Mouse (Mus musculus): ENCODE data around the gene Dnttip2.

The Dnttip2 gene

DNA sequence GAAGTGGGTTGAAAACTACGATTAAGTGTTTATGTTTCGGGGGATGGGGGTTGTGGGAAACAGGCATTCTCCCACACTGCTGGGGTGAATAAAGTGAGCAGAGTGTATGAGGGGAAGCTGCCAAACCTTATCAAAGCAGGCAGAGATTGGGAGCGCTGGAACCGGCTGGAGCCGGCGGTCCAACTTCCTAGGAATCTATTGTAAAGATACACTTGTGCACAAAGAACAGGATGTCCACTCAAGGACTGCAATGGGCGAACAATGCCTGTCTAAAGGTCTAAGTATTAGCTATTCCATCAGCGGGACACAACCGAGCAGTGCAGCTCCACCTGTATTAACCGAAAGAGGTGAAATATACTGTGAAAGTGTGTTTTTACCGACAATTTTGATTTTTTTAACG is 17.6 kb downstream of the Dnttip2 start:
- no peak for DNase-seq

DNA sequence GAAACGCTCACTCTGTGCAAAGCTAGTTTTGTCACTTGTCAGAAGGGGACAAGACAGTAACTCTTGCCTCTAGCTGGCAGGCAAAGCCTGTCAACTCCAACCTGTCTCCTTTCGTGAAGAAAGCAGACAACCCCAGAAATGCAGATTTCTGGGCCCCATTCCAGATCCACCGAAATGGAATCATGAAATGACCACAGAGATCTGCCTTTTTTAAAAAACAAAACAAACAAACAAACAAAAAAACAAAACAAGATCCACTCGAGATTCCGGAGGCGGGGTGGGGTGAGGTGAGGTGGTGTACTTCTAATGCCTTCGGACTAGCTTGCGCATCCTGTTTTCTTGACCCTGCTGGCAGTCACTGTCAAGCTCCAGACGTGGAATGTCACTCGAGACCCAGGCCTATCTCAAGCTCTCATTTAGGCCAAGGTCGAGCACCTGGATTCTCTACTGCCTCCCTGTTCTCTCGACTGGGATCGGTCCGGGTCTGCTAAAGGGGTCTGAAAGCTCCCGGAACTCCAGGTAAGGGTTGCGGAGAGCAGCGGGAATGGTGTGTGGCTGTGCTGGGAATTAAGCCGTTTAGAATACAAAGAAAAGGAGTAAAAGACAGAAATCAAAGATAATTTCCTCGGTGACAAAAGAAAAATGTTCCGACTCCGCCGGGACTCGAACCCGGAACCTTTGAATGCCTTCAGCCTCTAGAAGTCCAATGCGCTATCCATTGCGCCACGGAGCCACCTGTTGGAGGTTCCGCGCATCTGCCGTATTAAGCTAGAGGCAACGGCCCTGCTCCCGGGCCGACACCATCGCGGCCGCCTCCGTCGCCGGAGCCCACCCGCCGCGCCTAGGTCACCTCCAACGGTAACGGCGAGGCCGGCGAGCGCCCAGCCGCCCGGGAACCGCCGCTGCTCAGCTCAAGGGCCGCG is 18.4 kb downstream of the Dnttip2 start:
- DNase-seq, result peak; percentile 97

DNA sequence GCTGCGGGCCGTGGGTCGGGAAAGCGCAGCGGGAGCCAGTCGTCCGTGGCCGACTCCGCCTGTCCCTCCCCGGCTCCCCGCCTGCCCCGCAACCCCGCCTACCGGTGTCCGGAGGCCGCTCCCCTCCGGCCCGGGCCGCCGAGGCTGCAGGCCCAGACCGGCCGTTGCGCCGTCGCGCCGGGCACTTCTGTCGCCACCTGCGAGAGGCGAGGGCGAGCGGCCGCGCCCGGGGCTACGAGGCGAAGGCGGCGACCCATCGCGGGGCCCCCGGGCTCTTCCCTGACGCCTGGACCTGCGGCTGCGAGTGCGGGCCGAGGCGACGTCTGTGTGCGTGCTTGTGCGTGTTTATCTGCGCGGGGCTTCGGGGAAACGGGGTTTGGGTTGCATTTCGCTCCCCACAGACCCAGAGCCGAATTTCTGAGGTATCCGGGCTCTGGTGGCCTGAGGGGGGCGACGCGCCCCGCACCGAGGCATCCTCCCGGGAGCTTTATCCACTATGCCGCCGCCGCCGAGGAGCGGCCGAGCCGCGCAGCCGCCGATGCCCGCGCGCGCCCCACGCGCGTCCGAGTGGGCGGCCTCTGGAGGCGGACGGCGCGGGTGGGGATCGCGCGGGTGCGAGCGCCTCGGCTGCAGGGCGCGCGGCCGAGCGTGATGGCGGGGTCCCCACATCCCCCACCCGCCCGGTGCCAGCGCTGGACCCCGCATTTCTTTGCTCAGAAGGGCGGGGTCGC is 19.2 kb downstream of the Dnttip2 start:
- DNase-seq, result peak; percentile 93

DNA sequence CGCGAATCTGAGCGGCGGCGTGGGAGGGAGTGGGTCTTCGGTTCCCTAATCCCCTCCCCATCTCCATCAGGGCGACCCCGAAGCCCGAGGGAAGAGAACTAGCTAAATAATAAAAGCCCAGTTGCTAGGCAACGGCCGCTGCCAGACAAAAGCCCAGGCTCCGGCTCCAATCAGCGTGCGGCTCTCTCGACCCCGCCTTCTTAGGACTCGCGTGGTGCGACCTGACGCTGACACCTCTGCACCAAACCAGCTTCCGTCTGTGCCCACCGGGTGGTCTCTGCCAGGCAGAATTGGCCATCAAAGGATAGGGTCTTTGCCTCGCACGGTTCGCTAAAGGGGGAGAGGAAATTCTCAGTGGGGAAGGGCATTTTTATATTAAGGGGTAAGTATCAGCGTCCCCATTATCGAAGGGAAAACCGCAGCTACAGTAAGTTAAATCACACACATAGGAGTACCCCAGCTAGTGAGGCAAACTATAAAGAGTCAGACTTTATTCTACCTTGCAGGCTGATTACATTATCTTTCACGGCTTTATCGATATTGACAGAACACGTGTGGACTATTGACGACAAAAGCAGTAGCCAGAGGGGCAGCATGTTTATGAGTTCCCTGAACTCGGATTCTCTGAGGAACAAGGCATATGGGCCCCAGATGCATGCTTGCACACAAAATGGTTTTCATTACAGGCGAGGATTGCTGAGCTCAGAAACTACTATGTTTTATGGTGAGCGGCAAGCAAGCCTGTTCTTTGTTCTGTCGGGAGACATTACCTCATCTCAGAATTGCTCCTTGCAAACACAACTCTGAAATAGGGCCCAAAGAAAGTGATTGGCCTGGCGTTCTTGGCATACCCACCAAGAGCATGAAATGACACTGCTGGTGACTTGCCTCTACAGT is 20.0 kb downstream of the Dnttip2 start, which contains the start of gene Bcar3:
Gene Bcar3, plus strand, starts transcription at position 183 of the 897 bp plus-strand sequence.
- DNase-seq, result peak; percentile 95

DNA sequence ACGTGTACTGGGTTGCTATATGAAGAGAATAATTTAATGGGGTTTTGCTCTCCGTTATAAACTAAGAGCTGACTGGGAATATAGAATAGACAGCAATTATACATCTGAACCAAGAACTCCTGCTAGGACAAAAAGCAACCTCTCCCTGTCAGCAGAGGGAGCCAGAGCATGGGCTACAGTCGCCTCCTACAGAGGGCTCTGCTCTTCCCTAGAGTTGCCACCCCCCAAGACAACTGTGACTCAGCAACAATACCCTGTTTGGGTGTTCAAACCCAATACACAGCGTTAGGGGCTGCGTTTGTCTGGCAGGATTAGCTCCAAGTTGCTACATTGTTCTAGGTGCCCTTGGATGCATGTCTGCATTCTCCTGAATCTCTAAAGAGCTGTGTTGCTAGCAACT is 21.3 kb downstream of the Dnttip2 start:
- DNase-seq, result peak; percentile 74

DNA sequence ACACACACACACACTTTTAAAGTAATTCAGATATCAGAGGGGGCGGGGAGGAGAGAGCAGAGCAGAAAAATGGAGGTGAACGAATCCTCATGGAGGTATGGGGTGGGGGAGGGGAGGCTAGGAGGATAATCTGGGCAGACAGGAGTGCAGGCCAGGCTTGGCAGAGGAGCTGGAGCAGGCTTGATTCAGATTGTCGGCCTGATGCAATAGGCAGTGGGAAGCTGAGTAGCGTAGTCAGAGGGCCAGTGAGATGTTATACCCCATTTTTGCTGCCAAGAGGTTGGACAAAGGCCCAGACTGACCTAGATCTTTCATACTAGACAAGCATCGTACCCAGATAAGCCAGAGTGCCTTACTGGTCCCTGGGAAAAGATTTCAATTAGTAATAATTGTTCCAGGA is 22.8 kb downstream of the Dnttip2 start:
- DNase-seq, result no peak

DNA sequence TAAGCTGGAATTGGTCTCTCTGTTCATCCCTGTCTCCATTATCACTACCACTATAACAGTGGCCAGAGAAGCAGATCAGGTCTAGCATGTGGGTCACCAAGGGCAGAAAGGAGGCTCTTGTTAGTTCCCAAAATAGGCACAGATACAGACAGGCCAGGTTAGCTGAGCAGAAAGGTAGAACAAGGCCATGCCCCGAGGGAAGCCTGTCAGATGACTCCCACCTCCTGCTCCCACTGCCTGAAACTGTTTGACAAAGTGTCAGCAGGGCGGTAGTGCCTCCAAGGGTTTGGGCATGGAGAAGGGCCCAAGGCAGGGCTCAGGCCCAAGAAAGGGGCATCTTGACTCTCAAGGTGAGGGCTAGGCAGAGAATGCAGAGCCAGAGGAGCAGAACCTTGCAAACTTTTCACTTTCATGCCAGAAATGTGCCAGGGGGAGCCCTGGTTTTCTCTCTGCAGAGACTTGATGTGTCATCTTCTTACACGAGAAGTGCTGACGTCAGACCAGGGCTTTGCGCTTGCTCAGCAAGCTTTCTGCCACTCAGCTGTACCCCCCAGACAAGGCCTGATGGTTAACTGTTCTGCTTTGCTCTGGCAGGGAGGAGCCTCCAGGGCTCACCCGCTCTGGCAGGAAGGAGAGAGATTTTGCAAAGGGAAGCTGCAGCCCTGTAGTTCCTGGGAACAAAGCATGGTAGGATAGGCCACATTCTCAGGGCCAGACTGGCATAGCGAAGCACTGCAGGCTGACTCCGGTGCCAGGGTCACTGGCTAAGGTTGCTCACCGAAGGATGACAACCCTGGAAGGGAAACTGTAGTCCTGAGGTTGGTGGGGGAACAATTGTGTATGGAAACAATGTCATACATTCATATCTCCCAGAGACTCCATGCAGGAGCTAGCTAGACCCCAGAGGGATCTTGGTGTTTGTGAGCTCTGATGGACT is 27.1 kb downstream of the Dnttip2 start:
- peak; percentile 59 for DNase-seq

DNA sequence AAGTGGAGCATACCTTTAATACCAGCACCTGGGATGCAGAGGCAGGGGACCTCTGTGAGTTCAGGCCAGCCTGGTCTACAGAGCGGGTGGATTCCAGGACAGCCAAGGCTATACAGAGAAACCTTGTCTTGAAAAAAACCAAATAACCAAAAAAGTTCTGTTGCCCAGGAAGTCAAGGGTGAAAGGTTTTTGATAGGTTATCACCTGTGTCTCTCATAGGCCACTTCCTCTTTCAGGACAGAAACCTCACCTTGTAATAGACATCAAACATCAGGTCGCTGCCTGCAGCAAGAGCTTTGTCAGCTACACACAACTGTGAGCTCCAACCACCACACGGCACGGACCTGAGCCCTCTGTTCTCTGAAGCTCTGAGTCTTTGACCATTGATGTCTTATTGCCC is 30.4 kb downstream of the Dnttip2 start:
- no peak for DNase-seq

DNA sequence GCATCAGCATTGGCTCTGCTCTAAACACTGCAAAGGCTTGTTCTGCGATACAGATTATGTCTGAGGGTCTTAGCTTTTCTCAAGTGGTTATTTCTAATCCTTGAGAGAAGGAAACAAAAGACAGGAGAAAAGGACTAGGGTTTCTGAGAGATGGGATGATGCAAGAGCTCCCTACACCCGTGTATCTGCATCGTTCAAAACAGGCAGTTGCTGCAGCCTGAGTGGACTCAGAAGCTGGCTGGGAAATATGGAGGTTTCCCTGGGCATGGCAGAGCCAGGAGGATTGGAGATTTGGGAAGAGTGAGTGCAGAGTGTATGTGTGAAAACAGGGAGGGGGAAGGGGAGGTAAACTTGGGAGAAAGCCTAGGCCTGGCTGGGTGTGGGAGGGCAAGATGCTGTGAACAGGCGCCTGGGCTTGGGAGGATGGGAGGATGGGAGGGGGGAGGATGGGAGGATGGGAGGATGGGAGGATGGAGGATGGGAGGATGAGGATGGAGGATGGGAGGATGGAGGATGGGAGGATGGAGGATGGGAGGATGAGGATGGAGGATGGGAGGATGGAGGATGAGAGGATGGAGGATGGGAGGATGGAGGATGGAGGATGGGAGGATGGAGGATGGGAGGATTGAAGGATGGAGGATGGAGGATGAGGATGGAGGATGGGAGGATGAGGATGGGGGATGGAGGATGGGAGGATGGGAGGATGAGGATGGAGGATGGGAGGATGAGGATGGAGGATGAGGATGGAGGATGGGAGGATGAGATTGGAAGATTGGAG is 33.9 kb downstream of the Dnttip2 start:
- no peak for DNase-seq

DNA sequence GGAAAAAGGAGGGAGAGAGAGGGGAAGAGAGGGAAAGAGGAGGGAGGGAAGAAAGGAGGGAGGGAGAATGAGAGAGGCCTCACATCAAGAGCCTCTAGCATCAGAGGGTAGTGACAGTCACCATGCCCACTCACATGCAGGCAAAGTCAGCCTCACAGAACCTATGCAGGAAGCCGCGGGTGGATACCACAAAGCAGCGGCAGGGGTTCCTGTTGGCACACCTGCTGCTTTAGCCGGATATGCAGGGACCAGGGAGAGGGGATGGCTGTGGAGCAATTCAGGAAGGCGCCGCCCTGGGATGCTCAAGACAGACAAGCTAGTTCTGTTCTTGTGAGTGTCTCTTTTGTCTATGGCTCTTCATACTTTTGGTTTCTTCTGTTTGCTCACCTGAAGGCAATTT is 34.8 kb downstream of the Dnttip2 start:
- no peak for DNase-seq

DNA sequence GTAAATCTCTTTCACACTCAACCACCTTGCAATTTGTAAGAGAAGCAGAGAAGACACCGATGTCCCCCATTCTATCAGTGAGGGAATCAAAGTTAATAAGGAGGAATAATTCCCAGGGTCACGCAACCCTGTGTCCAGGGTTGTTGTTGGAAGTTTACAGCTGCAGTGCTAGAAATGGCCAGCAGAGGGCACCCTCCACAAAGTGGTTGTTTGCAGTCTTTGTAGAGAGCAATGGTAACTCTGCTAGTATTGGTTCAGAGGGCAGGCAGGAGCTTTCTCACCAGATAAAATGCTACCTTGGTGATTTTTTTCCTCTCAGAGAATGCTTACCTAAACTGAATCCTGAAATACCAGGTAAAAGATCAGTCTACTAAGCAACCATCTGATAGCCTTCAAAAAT is 37.9 kb downstream of the Dnttip2 start:
- peak; percentile 93 for DNase-seq

DNA sequence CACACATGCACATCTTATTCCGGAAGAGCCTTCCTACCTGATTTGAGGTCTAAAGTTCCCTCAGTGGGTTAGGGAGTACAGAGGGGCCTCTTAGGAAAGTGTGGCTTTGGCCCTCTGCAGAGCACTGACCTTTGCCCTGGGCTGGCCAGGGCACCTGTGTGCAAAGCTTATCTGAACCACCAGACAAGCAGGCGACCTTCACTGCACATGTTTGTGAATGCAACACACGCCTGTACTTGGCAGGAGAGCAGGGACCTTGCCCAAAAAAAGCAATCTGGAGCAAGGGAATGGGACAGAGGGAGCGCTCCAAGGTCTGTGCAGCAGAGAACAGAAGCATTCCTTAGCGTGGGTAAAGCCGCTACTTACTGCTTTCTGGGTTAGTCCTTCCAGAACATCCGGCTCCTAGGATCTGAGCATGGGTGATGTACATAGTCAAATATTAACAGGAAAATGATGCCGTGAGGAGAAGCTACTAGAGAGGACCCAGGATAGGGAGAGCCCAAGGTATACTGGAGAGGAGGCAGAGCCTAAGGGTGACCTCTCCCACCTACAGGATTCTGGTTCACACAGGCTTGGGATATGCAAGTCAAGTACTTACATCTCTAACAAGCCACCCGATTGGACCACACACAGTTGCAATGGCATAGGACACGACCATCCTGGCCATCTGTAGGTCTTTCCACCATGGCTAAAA is 38.9 kb downstream of the Dnttip2 start:
- no peak for DNase-seq

DNA sequence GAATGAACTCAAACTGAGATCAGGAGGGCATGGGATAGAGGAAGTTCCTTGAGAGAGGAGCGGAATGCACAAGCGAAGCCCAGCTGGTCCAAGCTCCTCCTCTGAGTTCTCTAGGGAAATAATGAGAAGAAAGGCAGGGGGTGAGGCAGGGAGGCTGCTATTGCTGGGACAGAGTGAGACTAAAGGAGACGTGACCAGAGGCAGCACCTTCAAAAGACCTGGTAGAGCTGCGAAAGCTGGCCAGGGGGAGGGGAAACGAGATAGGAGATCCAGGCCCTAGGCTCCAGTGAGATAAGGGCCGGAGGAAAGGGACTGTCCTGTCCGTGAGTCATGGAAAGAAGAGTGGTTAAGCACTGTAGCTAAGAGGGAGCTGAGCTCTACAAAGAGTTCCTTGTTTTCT is 39.7 kb downstream of the Dnttip2 start:
- peak; percentile 30 for DNase-seq

DNA sequence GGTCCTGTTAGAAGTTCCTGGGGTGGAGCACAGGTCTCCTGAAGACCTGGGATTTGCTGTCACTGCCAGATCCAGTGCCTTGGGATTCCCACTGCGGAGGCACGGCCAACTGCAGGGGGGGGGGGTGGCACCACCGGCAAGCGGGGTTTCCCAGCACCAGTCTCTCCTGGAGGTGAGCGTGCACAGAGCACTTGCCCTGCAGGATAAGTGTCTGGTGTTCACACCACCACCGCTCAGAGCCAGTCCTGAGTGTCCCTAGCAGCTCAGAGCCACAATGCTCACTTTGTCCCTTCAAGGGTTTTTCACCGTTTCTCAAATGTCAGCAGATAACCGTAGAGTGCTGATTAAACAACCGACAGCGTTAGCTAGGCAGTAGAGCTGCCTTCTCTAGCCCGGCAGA is 42.4 kb downstream of the Dnttip2 start:
- DNase-seq, result no peak

DNA sequence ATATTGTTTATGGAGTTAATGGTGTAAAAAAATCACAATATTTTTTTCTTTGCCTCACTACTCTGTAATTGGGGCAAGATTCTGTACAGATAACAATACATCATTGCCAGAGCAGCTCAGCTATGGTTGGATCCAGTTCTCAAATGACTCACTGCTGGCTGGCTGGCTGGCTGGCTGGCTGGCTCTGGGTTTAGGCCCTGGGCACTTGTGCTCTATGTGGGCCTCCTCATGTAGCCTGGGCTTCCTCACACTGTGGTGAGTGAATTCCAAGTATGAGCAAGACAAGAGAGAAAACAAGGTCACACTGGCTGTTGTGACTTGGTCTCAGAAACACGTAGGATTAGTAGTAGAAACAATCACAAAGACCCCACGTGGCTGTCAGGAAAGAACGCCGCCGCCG is 43.2 kb downstream of the Dnttip2 start:
- DNase-seq, result no peak

DNA sequence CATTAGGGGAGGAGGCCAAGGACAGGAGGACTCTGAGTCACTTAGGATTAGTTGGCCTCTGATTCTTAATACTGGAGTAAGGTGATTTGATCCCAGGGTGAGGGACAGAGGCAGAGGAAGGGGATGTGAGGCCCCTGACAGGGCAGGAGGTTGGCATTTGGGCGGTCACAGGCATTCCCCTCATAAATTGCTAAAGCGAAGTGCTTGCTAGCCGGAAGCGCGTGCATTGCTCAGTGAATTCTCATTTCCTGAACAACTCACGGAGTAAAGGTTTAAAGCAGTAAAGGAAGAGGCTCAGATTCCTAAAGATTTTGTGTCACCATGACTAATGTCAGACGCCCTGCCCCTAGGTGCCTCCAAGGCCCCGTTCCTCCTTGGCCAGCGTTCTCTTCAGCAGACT is 48.0 kb downstream of the Dnttip2 start:
- DNase-seq, result no peak

DNA sequence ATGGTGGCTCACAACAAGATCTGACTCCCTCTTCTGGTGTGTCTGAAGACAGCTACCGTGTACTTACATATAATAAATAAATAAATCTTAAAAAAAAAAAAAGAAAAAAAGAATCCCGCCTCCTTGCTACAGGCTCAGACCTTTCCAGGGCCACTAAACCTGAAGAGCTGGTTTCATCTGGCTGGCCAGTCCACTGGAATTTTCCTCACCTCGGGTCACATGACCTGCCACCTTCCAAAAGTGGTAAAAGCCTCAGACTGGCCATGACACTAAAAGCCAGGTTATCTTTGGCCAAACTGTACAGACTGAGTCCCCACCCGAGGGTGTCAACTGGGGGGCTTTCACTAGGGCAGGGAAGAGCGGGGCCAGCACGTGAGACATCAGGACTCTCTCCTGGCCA is 49.7 kb downstream of the Dnttip2 start:
- DNase-seq, result peak; percentile 22

DNA sequence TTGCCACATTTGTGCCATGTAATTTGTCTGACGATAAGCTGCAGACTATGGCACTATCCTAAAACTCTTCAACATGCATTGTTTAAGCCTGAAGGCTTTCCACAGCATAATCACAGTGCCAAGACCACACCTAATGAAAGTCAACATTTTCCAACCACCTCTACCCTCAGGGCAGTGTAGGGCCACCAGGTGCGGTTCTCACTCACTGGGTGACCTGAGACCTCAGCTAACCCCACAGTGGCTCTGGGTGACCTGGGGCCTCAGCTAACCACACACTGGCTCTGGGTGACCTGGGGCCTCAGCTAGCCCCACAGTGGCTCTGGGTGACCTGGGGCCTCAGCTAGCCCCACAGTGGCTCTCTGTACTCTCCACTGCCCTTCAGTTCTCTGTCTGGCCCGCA is 50.3 kb downstream of the Dnttip2 start:
- DNase-seq, result no peak

DNA sequence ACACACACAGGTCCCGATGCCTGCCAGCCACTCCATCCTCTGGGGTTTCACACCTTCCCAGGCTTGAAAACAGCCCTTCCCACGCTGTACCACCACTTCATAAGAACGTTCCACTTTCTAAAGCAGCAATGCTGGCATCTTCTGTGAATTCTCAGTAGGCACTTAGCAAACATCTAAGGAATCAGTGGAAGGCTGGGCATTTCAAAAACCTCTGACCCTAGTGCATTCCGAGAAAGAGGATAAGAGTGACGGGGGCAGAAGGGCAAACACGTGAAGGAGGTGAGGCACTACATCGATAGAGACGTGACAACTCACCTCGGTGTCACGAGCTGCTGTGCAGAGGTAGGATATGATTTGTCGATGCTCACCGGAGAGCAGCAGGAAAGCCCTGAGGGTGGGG is 56.3 kb downstream of the Dnttip2 start:
- DNase-seq, result no peak

DNA sequence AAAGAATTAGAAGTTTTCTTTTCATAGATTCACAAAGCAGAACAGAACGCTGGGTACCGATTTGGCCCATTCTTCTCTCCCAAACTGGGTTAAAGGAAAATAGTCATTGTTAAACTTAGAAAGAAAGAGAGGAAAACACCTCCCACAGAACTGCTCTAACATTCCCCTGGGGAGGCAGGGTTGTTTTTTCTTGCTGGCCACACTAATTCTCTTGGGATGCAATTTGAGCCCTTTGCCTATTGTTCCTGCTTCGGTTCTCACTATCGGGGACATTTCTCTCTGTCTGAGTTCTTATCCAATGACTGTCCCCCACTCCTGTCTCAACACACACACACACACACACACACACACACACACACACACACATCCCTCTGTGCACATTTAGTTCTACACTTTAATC is 59.3 kb downstream of the Dnttip2 start:
- DNase-seq, result no peak

Data from kidney, postnatal 10 days (tissue).